In the genomic region with DNA sequence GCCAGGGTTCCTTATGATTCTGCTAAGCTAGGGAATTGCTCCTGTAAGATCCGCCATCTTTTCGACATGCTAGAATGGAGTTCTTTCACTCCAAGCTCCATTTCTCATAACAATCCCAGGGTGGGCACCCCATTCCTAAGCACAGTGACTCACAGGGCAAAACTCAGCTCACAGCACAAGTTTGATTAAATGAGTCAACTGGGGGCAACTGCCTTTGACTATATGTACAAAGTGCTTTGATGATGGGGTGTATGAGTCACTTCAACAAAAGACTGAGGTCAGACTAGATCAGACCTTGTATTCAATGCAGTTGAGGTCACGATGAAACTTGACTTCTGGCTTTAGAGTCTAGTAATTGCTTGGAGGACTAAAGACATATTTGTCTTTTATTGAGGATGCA, we compare ENCODE assay signal across 27 mouse cellular contexts.
"Had no signal": no experiment of that assay in that cellular context is flagged by ENCODE, and none has a peak within 500 bp of the region (broad histone marks: within the 10 kb centered on the region; RNA-seq: fewer than 3 reads in every experiment).

No protein-coding gene starts in this region.

- DNase-seq: gastrocnemius, postnatal 14 days; gastrocnemius, postnatal 36 days; heart, adult 18-20 months; heart, postnatal 10 days; heart, postnatal 36 days; kidney, adult 11 months; kidney, adult 2 months; kidney, adult 9 months; kidney, postnatal 14 days; kidney, postnatal 36 days; layer of hippocampus, adult 9-11 months; layer of hippocampus, postnatal 36 days; liver; liver, embryonic 13.5 days; liver, postnatal 0 days had no signal

- ATAC-seq: hindbrain, postnatal 0 days; intestine, embryonic 15.5 days; liver, postnatal 0 days had no signal

- H3K4me2 ChIP-seq: heart, embryonic 12.5 days; hindbrain, embryonic 13.5 days; hindbrain, embryonic 15.5 days; intestine, embryonic 15.5 days; kidney, embryonic 15.5 days; limb, embryonic 12.5 days; liver, embryonic 11.5 days; liver, embryonic 13.5 days; liver, embryonic 15.5 days had no signal

- H3K27ac ChIP-seq: heart, embryonic 10.5 days; hindbrain, embryonic 13.5 days; hindbrain, embryonic 15.5 days; hindbrain, postnatal 0 days; intestine, embryonic 15.5 days; kidney, embryonic 15.5 days; kidney, postnatal 0 days; left cerebral cortex, adult 2 months; limb, embryonic 12.5 days; liver, embryonic 13.5 days; liver, embryonic 15.5 days had no signal

- H3K4me1 ChIP-seq: liver, embryonic 13.5 days; liver, embryonic 15.5 days had no signal

- H3K27me3 ChIP-seq: heart, embryonic 12.5 days; hindbrain, embryonic 13.5 days; hindbrain, embryonic 15.5 days; intestine, embryonic 15.5 days; kidney, embryonic 15.5 days; limb, embryonic 12.5 days; liver, embryonic 13.5 days; liver, embryonic 15.5 days had no signal

- H3K9ac ChIP-seq: heart, embryonic 12.5 days; hindbrain, embryonic 13.5 days; hindbrain, embryonic 15.5 days; intestine, embryonic 15.5 days; kidney, embryonic 15.5 days; limb, embryonic 12.5 days; liver, embryonic 13.5 days; liver, embryonic 15.5 days; liver, postnatal 0 days had no signal

- H3K4me3 ChIP-seq: heart, embryonic 10.5 days; heart, embryonic 12.5 days; hindbrain, embryonic 13.5 days; hindbrain, embryonic 15.5 days; intestine, embryonic 15.5 days; kidney, embryonic 15.5 days; left cerebral cortex, adult 2 months; limb, embryonic 12.5 days; liver, embryonic 13.5 days; liver, embryonic 15.5 days had no signal

- H3K9me3 ChIP-seq: heart, embryonic 10.5 days; heart, embryonic 12.5 days; hindbrain, embryonic 13.5 days; hindbrain, embryonic 15.5 days; intestine, embryonic 15.5 days; kidney, embryonic 15.5 days; limb, embryonic 12.5 days; liver, embryonic 13.5 days; liver, embryonic 15.5 days had no signal

- H3K36me3 ChIP-seq: heart, embryonic 10.5 days; heart, embryonic 12.5 days; hindbrain, embryonic 13.5 days; hindbrain, embryonic 15.5 days; intestine, embryonic 15.5 days; kidney, embryonic 15.5 days; limb, embryonic 12.5 days; liver, embryonic 13.5 days; liver, embryonic 15.5 days had no signal
